In the genomic region with DNA sequence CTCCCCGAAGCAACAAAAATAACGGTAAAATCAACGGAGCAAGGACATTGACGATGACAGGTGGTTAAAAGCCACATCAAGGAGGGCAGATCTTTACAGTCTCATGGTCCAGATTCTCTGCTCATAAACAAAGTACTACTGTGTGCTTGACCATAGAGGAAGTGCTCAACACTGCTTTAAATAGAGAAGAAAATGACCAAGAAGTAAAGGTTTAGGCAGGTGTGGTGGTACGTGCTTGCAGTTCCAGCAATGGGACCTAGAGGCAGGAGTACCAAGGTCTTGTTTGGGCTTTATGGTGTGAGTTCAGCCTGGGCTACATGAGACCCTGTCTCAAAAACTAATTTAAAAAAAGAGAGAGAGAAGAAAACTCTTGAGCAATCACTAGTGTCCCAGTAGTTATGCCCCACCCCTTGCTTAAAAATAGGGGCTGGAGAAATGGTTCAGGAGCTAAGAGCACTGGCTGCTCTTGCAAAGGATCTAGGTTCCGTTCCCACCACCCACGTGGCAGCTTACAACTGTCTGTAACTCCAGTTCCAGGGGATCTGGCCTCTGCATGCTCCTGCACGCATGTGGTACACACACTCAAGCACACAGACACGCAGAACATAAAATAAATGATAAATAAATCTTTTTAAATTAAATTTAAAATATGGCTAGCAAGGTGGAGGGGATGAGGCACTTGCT, we compare ENCODE assay signal across 31 mouse cellular contexts. TPM values are rescaled to one million over a fixed set of nuclear protein-coding genes. Genes with fewer than 3 reads are reported as not detected.
DNase-seq lines count a peak whose midpoint lies in the region; ATAC-seq and TF ChIP-seq lines count a peak whose summit lies in the region.
"Had no signal": no experiment of that assay in that cellular context is flagged by ENCODE, and none has a peak within 500 bp of the region (broad histone marks: within the 10 kb centered on the region; RNA-seq: fewer than 3 reads in every experiment).

No protein-coding gene starts in this region.

- DNase-seq in heart, adult 11 months = peak; percentile 94
- DNase-seq in heart, postnatal 25 days (ENCODE audit: low spot score) = no peak
- DNase-seq in spleen, adult 2 months (ENCODE audit: low read depth in 1 of 2, low spot score in 2 of 2) = no peak
- DNase-seq in spleen, adult 18-20 months = no peak
- DNase-seq in splenic B cell, adult 2 months (ENCODE audit: low read depth, low spot score) = peak; percentile 49
- no peak for DNase-seq in urinary bladder, postnatal 25 days (ENCODE audit: low spot score)
- no peak for DNase-seq in lung, postnatal 10 days
- DNase-seq: cerebellum, adult 8-10 months; gastrocnemius, postnatal 25 days; left cerebral cortex, postnatal 4 days; lung, adult 18-20 months; lung, postnatal 14 days; midbrain, embryonic 14.5 days; thymus, postnatal 14 days had no signal

- ATAC-seq in granulocyte monocyte progenitor cell, adult 5-6 weeks (replicated peaks; ENCODE audit: poor library complexity, severe bottlenecking) = peak; percentile 7
- ATAC-seq: Patski had no signal

- TF ChIP-seq CTCF in spleen, adult 2 months (IDR thresholded peaks at IDR 0.05; ENCODE audit: extremely low read depth, insufficient read depth, insufficient read length, insufficient replicate concordance) = no peak

- intact Hi-C loops in heart, postnatal 25 days (cut with DNase I) = no loop called here

- no peak for TF ChIP-seq POLR2A in spleen, adult 2 months (IDR thresholded peaks at IDR 0.05; ENCODE audit: low read depth, low read length)

- no peak overlapping the region for H3K4me3 ChIP-seq in spleen, adult 2 months (ENCODE audit: extremely low read depth, insufficient read depth, insufficient read length)
- H3K4me3 ChIP-seq: embryonic facial prominence, embryonic 15.5 days; limb, embryonic 15.5 days; neural tube, embryonic 12.5 days had no signal

- peaks cover 3% of the 10 kb centered on the region; the same call in 1 of the 2 replicates for H3K36me3 ChIP-seq in spleen, adult 2 months (ENCODE audit: control insufficient read depth, insufficient read depth, low read length)
- H3K36me3 ChIP-seq in splenic B cell, adult 2 months (ENCODE audit: control insufficient read depth, insufficient read depth, low read length, poor library complexity, severe bottlenecking) = peaks cover 9% of the 10 kb centered on the region
- H3K36me3 ChIP-seq: embryonic facial prominence, embryonic 15.5 days; limb, embryonic 15.5 days; neural tube, embryonic 12.5 days had no signal

- H3K27ac ChIP-seq in spleen, adult 2 months (ENCODE audit: insufficient read depth, low read length) = peak overlapping the region; percentile 90
- H3K27ac ChIP-seq: embryonic facial prominence, embryonic 15.5 days; limb, embryonic 15.5 days; neural tube, embryonic 12.5 days had no signal

- 56% methylated on average over 9 of the region's 9 CpGs for WGBS in spleen, adult 2 months

- H3K27me3 ChIP-seq in spleen, adult 2 months (ENCODE audit: control insufficient read depth, insufficient read depth, low read length) = no peaks in the 10 kb centered on the region
- no peaks in the 10 kb centered on the region for H3K27me3 ChIP-seq in splenic B cell, adult 2 months (ENCODE audit: control insufficient read depth, insufficient read depth, low read length, poor library complexity, severe bottlenecking)
- H3K27me3 ChIP-seq: embryonic facial prominence, embryonic 15.5 days; limb, embryonic 15.5 days; neural tube, embryonic 12.5 days; Patski had no signal

- peaks cover 14% of the 10 kb centered on the region for H3K4me1 ChIP-seq in spleen, adult 2 months (ENCODE audit: control insufficient read depth, insufficient read depth, insufficient read length)
- H3K4me1 ChIP-seq: embryonic facial prominence, embryonic 15.5 days; limb, embryonic 15.5 days; neural tube, embryonic 12.5 days had no signal

RNA-seq across cellular contexts. Expression of a gene that starts 3.0 kb away (rescaled TPM):
- total RNA-seq in heart, postnatal 25 days (2021) = 1 to 10 TPM; 3.5 to 5.2 TPM
- 44.0 and 60.3 TPM in 2 replicates for polyA plus RNA-seq in spleen, adult 2 months (2012; rRNA removed)
- 17.0 and 28.1 TPM in 2 replicates for total RNA-seq in granulocyte monocyte progenitor cell, adult 5-6 weeks (2014; fragmentation: Nextera tagmentation)
- total RNA-seq in granulocyte monocyte progenitor cell, adult 5-6 weeks (2017) = 11.9 and 15.3 TPM in 2 replicates

RNA-seq across cellular contexts. Expression of a gene that starts 10.7 kb away (rescaled TPM):
- not detected for total RNA-seq in heart, postnatal 25 days (2021)
- polyA plus RNA-seq in spleen, adult 2 months (2012; rRNA removed) = 0.49 and 0.60 TPM in 2 replicates
- 3.5 and 3.8 TPM in 2 replicates for total RNA-seq in granulocyte monocyte progenitor cell, adult 5-6 weeks (2014; fragmentation: Nextera tagmentation)
- total RNA-seq in granulocyte monocyte progenitor cell, adult 5-6 weeks (2017) = 5.1 and 6.1 TPM in 2 replicates
- total RNA-seq: adrenal gland, adult 18-20 months; adrenal gland, postnatal 4 days; gastrocnemius, postnatal 25 days; layer of hippocampus, postnatal 14 days; left cerebral cortex, adult 8-10 months; left cerebral cortex, postnatal 4 days had no signal
- polyA plus RNA-seq: forebrain, embryonic 16.5 days; kidney, embryonic 16.5 days; neural tube, embryonic 12.5 days; Patski had no signal

RNA-seq across cellular contexts. Expression of a gene that starts 27.0 kb away (rescaled TPM):
- total RNA-seq in heart, postnatal 25 days (2021) = not detected
- polyA plus RNA-seq in spleen, adult 2 months (2012; rRNA removed) = not detected in 2 replicates
- not detected in 2 replicates for total RNA-seq in granulocyte monocyte progenitor cell, adult 5-6 weeks (2014; fragmentation: Nextera tagmentation)
- not detected in 2 replicates for total RNA-seq in granulocyte monocyte progenitor cell, adult 5-6 weeks (2017)
- total RNA-seq: adrenal gland, adult 18-20 months; adrenal gland, postnatal 4 days; G1E; gastrocnemius, postnatal 25 days; layer of hippocampus, postnatal 14 days; left cerebral cortex, adult 8-10 months; left cerebral cortex, postnatal 4 days; megakaryocyte-erythroid progenitor cell, adult 5-6 weeks had no signal
- polyA plus RNA-seq: embryonic facial prominence, embryonic 15.5 days; forebrain, embryonic 16.5 days; G1E; heart, embryonic 11.5 days; hindbrain, embryonic 11.5 days; kidney, embryonic 16.5 days; limb, embryonic 15.5 days; midbrain, embryonic 14.5 days; neural tube, embryonic 12.5 days; Patski had no signal

RNA-seq across cellular contexts. Expression of a gene that starts 45.6 kb away (rescaled TPM):
- not detected for total RNA-seq in heart, postnatal 25 days (2021)
- 0.20 and 0.38 TPM in 2 replicates for polyA plus RNA-seq in spleen, adult 2 months (2012; rRNA removed)
- not detected in 2 replicates for total RNA-seq in granulocyte monocyte progenitor cell, adult 5-6 weeks (2014; fragmentation: Nextera tagmentation)
- total RNA-seq in granulocyte monocyte progenitor cell, adult 5-6 weeks (2017) = not detected in 2 replicates
- total RNA-seq: adrenal gland, adult 18-20 months; adrenal gland, postnatal 4 days; G1E; gastrocnemius, postnatal 25 days; layer of hippocampus, postnatal 14 days; left cerebral cortex, adult 8-10 months; megakaryocyte-erythroid progenitor cell, adult 5-6 weeks had no signal
- polyA plus RNA-seq: embryonic facial prominence, embryonic 15.5 days; G1E; heart, postnatal 0 days; hindbrain, embryonic 11.5 days; kidney, embryonic 16.5 days; Patski; testis, adult 2 months had no signal

Comparison
In these comparisons a context has a peak if more than half of its experiments do, and no peak if none do; other contexts are left out.
1. DNase-seq: peak in heart, adult 11 months (single experiment) and splenic B cell, adult 2 months (single experiment); none in heart, postnatal 25 days (single experiment), spleen, adult 2 months (0 of 2), spleen, adult 18-20 months (0 of 2), urinary bladder, postnatal 25 days (single experiment) and lung, postnatal 10 days (single experiment).
2. RNA of a gene that starts 10.7 kb away (total RNA-seq): 3.5 to 6.1 TPM in granulocyte monocyte progenitor cell, adult 5-6 weeks; not detected in heart, postnatal 25 days; every median in the first group is over 4 times any median in the second.